Mouse (Mus musculus) macrophage (primary cell): ENCODE measurements at regions not wholly inside any gene's neighbourhood (a gene's known extent, or its start where the extent isn't known, plus 50 kb on each side); places are given as distances from the start of the nearest gene placed in this dataset.

ENCODE experiments used
- H3K27ac ChIP-seq: fragments of 350-480 bp; formaldehyde crosslinking; 2 replicates; pipeline ENCODE4 v1.9.0; 2021
- H3K36me3 ChIP-seq: fragments of 350-480 bp; formaldehyde crosslinking; 2 replicates; pipeline ENCODE4 v1.9.0; 2021; ENCODE audit errors: inconsistent target
- H3K4me3 ChIP-seq: fragments of 350-480 bp; formaldehyde crosslinking; 2 replicates; pipeline ENCODE4 v1.9.0; 2021; ENCODE audit errors: inconsistent target
- H3K79me2 ChIP-seq: fragments of 350-480 bp; formaldehyde crosslinking; 2 replicates; pipeline ENCODE4 v1.9.0; 2021; ENCODE audit errors: inconsistent target
- WGBS: methylation state at CpG from one replicate; pipeline ENCODE4 v1.1.7; 2026; ENCODE audit warnings: inconsistent platforms; ENCODE audit not compliant: missing documents; 5-methylcytosine and 5-hydroxymethylcytosine counted together

DNA sequence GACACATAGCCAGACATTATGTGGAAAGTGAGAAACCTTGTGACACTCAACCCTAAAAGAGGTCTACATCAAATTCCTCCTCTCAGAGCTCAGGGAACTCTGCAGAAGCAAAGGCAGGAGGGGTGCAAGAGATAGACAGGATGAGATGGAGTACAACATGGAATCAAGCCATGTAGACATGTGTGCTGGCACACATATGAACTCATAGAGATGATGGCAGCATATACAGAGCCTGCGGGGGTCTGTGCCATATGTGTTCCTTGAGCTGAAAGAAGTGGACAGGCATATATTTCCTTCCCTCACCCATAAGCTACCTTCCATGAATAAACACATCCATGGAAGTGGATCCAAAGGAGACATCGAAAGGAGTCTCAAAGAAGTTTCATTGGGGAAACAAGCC lies 406.6 kb downstream of the Pdha2 start:
- H3K79me2 ChIP-seq, result no peaks in the 10 kb centered on the region
- H3K27ac ChIP-seq, result no peak overlapping the region
- no peaks in the 10 kb centered on the region for H3K36me3 ChIP-seq
- H3K4me3 ChIP-seq, result no peak overlapping the region
- 83% methylated on average over 2 of the region's 2 CpGs for WGBS

GRCm38 (mm10) chr3:140792943-140793342 lies 419.2 kb downstream of the Pdha2 start:
- Histone ChIP-seq H3K36me3 (no peaks in the 10 kb centered on the region), H3K4me3 (no peak overlapping the region), H3K79me2 (no peaks in the 10 kb centered on the region), H3K27ac (no peak overlapping the region)
- 75% methylated on average over 2 of the region's 2 CpGs for WGBS

- 79% methylated on average over 2 of the region's 3 CpGs for WGBS
- Histone ChIP-seq H3K36me3 (no peaks in the 10 kb centered on the region), H3K79me2 (no peaks in the 10 kb centered on the region), H3K27ac (no peak overlapping the region), H3K4me3 (no peak overlapping the region)
Observed at GRCm38 (mm10) chr3:140785700-140786099, 426.5 kb downstream of the Pdha2 start.

GRCm38 (mm10) chr3:140760051-140760450 lies 452.1 kb downstream of the Pdha2 start:
- 86% methylated on average over 4 of the region's 4 CpGs for WGBS
- Histone ChIP-seq H3K27ac (no peak overlapping the region), H3K36me3 (no peaks in the 10 kb centered on the region), H3K4me3 (no peak overlapping the region), H3K79me2 (no peaks in the 10 kb centered on the region)

GRCm38 (mm10) chr3:140744501-140744900 lies 467.7 kb downstream of the Pdha2 start:
- H3K36me3 ChIP-seq, result no peaks in the 10 kb centered on the region
- H3K27ac ChIP-seq, result no peak overlapping the region
- H3K79me2 ChIP-seq, result no peaks in the 10 kb centered on the region
- H3K4me3 ChIP-seq, result no peak overlapping the region
- WGBS, result 85% methylated on average over 2 of the region's 2 CpGs

- H3K27ac ChIP-seq, result no peak overlapping the region
- WGBS, result 83% methylated on average over 1 of the region's 1 CpGs
- no peaks in the 10 kb centered on the region for H3K36me3 ChIP-seq
Observed at GRCm38 (mm10) chr3:140740430-140740829, 471.7 kb downstream of the Pdha2 start.

GRCm38 (mm10) chr3:140738654-140739369 lies 473.3 kb downstream of the Pdha2 start:
- WGBS, result 22% methylated on average over 8 of the region's 8 CpGs
- no peak overlapping the region for H3K4me3 ChIP-seq
- H3K79me2 ChIP-seq, result no peaks in the 10 kb centered on the region
- H3K27ac ChIP-seq, result no peak overlapping the region
- H3K36me3 ChIP-seq, result no peaks in the 10 kb centered on the region

More at GRCm38 (mm10) chr3:140740430-140740829, 471.7 kb downstream of the Pdha2 start:
- Histone ChIP-seq H3K4me3 (no peak overlapping the region), H3K79me2 (no peaks in the 10 kb centered on the region)

- Histone ChIP-seq H3K36me3 (no peaks in the 10 kb centered on the region), H3K4me3 (no peak overlapping the region), H3K79me2 (no peaks in the 10 kb centered on the region), H3K27ac (no peak overlapping the region)
Observed at GRCm38 (mm10) chr3:140716896-140717295, 495.3 kb downstream of the Pdha2 start.

- 62% methylated on average over 3 of the region's 3 CpGs for WGBS
- no peaks in the 10 kb centered on the region for H3K36me3 ChIP-seq
- H3K79me2 ChIP-seq, result no peaks in the 10 kb centered on the region
- H3K27ac ChIP-seq, result no peak overlapping the region
- no peak overlapping the region for H3K4me3 ChIP-seq
Observed at GRCm38 (mm10) chr3:140707591-140708131, 504.5 kb downstream of the Pdha2 start.

- no peaks in the 10 kb centered on the region for H3K36me3 ChIP-seq
- WGBS, result 88% methylated on average over 4 of the region's 4 CpGs
- no peak overlapping the region for H3K4me3 ChIP-seq
- no peaks in the 10 kb centered on the region for H3K79me2 ChIP-seq
- H3K27ac ChIP-seq, result no peak overlapping the region
Observed at GRCm38 (mm10) chr3:140706725-140707124, 505.4 kb downstream of the Pdha2 start.

DNA sequence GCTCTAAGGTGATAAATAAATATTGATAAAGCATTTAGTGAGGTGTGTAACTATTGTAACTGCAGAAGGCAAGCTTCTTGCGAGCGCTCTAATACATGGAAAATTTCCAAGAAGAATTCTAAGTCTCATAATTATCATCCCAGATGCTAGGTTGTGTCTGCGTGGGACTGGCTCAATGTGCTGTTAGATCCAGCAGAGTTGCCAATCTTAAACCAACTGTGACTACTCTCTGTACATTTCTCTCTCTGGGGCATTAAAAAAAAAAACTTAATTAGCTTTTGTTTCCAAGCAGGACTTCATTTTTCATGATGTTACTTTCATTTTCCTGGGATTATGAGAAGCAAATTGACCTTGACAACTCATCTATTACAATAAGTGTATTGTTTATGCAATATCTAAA lies 506.6 kb downstream of the Pdha2 start:
- 83% methylated on average over 3 of the region's 3 CpGs for WGBS
- H3K27ac ChIP-seq, result no peak overlapping the region
- no peak overlapping the region for H3K4me3 ChIP-seq
- no peaks in the 10 kb centered on the region for H3K79me2 ChIP-seq
- no peaks in the 10 kb centered on the region for H3K36me3 ChIP-seq

GRCm38 (mm10) chr3:140702929-140703328 lies 509.2 kb downstream of the Pdha2 start:
- 67% methylated on average over 5 of the region's 5 CpGs for WGBS
- no peak overlapping the region for H3K27ac ChIP-seq
- no peaks in the 10 kb centered on the region for H3K36me3 ChIP-seq

DNA sequence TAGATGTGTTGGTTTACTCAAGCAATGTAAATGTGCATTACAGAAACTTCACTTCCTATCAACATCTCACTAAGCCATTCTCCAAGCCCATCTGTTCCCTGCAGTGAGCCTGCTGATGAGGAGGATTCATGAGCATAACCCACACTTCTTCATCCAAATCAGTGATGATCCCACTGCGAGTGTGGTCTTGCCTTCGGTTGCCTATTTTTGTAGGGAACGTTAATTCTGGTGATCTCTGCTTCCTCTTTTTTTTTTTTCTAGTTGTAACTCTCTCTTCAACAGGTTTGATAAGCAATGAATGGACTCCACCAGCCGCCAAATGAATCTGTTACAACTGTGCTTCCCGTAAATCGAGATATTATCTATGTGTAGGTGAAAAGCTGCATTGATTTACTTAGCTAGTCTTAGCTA lies 509.9 kb downstream of the Pdha2 start:
- no peak overlapping the region for H3K27ac ChIP-seq
- H3K4me3 ChIP-seq, result no peak overlapping the region
- 65% methylated on average over 6 of the region's 6 CpGs for WGBS
- no peaks in the 10 kb centered on the region for H3K36me3 ChIP-seq
- no peaks in the 10 kb centered on the region for H3K79me2 ChIP-seq

More at GRCm38 (mm10) chr3:140702929-140703328, 509.2 kb downstream of the Pdha2 start:
- no peak overlapping the region for H3K4me3 ChIP-seq
- no peaks in the 10 kb centered on the region for H3K79me2 ChIP-seq

DNA sequence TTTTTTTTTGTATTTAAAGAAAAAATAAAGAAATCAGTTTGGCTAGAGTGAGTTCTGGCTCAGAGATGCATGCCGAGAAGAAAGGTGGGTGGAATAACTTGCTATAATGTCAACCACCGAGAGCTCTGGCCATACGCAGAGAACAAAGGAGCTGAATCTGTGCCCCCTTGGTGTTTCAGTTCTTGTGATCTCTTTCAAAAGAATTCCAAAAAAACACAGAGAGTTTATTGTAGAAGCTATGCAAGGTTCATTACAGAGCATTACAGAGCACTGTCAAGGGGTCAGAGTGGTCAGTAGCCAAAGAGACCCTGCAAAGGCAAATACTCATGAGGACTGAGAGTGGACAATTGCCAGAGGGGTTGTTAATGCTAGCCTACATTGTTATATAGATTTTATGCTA lies 514.9 kb downstream of the Pdha2 start:
- Histone ChIP-seq H3K79me2 (no peaks in the 10 kb centered on the region), H3K36me3 (no peaks in the 10 kb centered on the region), H3K4me3 (no peak overlapping the region), H3K27ac (no peak overlapping the region)
- WGBS, result 94% methylated on average over 3 of the region's 3 CpGs

GRCm38 (mm10) chr3:140682794-140683193 lies 529.4 kb downstream of the Pdha2 start:
- Histone ChIP-seq H3K4me3 (no peak overlapping the region), H3K27ac (no peak overlapping the region), H3K36me3 (no peaks in the 10 kb centered on the region), H3K79me2 (no peaks in the 10 kb centered on the region)
- WGBS, result 76% methylated on average over 3 of the region's 3 CpGs
